Mouse (Mus musculus) hindbrain, postnatal 0 days (tissue): ENCODE measurements at regions not wholly inside any gene's neighbourhood (a gene's known extent, or its start where the extent isn't known, plus 50 kb on each side); places are given as distances from the start of the nearest gene placed in this dataset.

Experiments
- ATAC-seq: fragments of 200-750 bp; cut with Nextera tagmentation; 2 replicates; pipeline ENCODE4 v1.8.0; 2017; ENCODE audit warnings: mild to moderate bottlenecking, moderate TSS enrichment, moderate library complexity
- DNase-seq: peaks from one replicate; pipeline ENCODE4 v3.0.0-alpha.2; 2015; ENCODE audit warnings: low spot score
- H3K27ac ChIP-seq: fragments of 300-500 bp; sonication (generic); 2 replicates; pipeline ENCODE4 v1.5.1; 2014; ENCODE audit warnings: mild to moderate bottlenecking
- H3K27me3 ChIP-seq: fragments of 300-500 bp; sonication (generic); 2 replicates; pipeline ENCODE4 v1.6.1; 2014; ENCODE audit warnings: low read length, mixed read lengths; ENCODE audit not compliant: insufficient read depth
- H3K36me3 ChIP-seq: fragments of 300-500 bp; sonication (generic); 2 replicates; pipeline ENCODE4 v1.6.1; 2014; ENCODE audit warnings: low read length, mixed read lengths; ENCODE audit not compliant: insufficient read depth
- H3K4me1 ChIP-seq: fragments of 300-500 bp; sonication (generic); 2 replicates; pipeline ENCODE4 v1.6.1; 2014; ENCODE audit warnings: antibody characterized with exemption, low read length, mixed read lengths; ENCODE audit not compliant: insufficient read depth
- H3K4me2 ChIP-seq: fragments of 300-500 bp; sonication (generic); 2 replicates; pipeline ENCODE4 v1.6.1; 2014; ENCODE audit warnings: low read depth, mild to moderate bottlenecking, low read length, moderate library complexity, mixed read lengths
- H3K4me3 ChIP-seq: fragments of 300-500 bp; sonication (generic); 2 replicates; pipeline ENCODE4 v1.5.1; 2014; ENCODE audit warnings: low read length
- H3K9ac ChIP-seq: fragments of 300-500 bp; sonication (generic); replicated peaks from 2 replicates; pipeline ENCODE4 v1.6.1; 2014; ENCODE audit warnings: mild to moderate bottlenecking, low read length, moderate library complexity, mixed read lengths
- H3K9me3 ChIP-seq: fragments of 300-500 bp; sonication (generic); 2 replicates; pipeline ENCODE4 v1.6.1; 2016; ENCODE audit warnings: low read length, mixed read lengths
- CTCF ChIP-seq: IDR thresholded peaks from 2 replicates; pipeline ENCODE4 v1.5.1; 2016; ENCODE audit warnings: antibody characterized with exemption, control low read depth, low read depth
- WGBS: fragments of 180-500 bp; shearing (Covaris S2); extraction: QIAGEN DNeasy Blood & Tissue Kit; methylation state at CpG from one replicate; pipeline ENCODE4 v1.1.7; 2014; 5-methylcytosine and 5-hydroxymethylcytosine counted together

GRCm38 (mm10) chr16:75164969-75165726, 420.7 kb downstream of the Lipi start:
- Histone ChIP-seq H3K27me3 (no peaks in the 10 kb centered on the region), H3K9ac (no peak overlapping the region), H3K4me2 (no peak overlapping the region), H3K36me3 (no peaks in the 10 kb centered on the region), H3K4me1 (no peaks in the 10 kb centered on the region), H3K4me3 (no peak overlapping the region), H3K9me3 (no peaks in the 10 kb centered on the region), H3K27ac (no peak overlapping the region)
- no peak for DNase-seq
- WGBS = 81% methylated on average over 6 of the region's 6 CpGs
- no peak for TF ChIP-seq CTCF
- no peak for ATAC-seq

- no peak overlapping the region for H3K4me2 ChIP-seq
- no peaks in the 10 kb centered on the region for H3K27me3 ChIP-seq
- no peaks in the 10 kb centered on the region for H3K9me3 ChIP-seq
- H3K4me3 ChIP-seq = no peak overlapping the region
- H3K27ac ChIP-seq = no peak overlapping the region
- no peak for TF ChIP-seq CTCF
- no peak overlapping the region for H3K9ac ChIP-seq
- no peaks in the 10 kb centered on the region for H3K4me1 ChIP-seq
- no peak for DNase-seq
- no peaks in the 10 kb centered on the region for H3K36me3 ChIP-seq
- WGBS = 93% methylated on average over 2 of the region's 2 CpGs
- no peak for ATAC-seq
These were observed 426.1 kb downstream of the Lipi start for GRCm38 (mm10) chr16:75159740-75160139.

GRCm38 (mm10) chr16:75155441-75156038, 430.3 kb downstream of the Lipi start:
- ATAC-seq = no peak

More at GRCm38 (mm10) chr16:75155441-75156038, 430.3 kb downstream of the Lipi start:
- WGBS = 85% methylated on average over 5 of the region's 5 CpGs
- no peaks in the 10 kb centered on the region for H3K4me1 ChIP-seq
- H3K9ac ChIP-seq = no peak overlapping the region
- H3K36me3 ChIP-seq = no peaks in the 10 kb centered on the region
- H3K4me2 ChIP-seq = no peak overlapping the region
- H3K27me3 ChIP-seq = no peaks in the 10 kb centered on the region
- no peak overlapping the region for H3K27ac ChIP-seq
- H3K9me3 ChIP-seq = no peaks in the 10 kb centered on the region
- TF ChIP-seq CTCF = no peak
- no peak overlapping the region for H3K4me3 ChIP-seq
- no peak for DNase-seq
